ENCODE assay signal across 7 mouse cellular contexts in the genomic region with DNA sequence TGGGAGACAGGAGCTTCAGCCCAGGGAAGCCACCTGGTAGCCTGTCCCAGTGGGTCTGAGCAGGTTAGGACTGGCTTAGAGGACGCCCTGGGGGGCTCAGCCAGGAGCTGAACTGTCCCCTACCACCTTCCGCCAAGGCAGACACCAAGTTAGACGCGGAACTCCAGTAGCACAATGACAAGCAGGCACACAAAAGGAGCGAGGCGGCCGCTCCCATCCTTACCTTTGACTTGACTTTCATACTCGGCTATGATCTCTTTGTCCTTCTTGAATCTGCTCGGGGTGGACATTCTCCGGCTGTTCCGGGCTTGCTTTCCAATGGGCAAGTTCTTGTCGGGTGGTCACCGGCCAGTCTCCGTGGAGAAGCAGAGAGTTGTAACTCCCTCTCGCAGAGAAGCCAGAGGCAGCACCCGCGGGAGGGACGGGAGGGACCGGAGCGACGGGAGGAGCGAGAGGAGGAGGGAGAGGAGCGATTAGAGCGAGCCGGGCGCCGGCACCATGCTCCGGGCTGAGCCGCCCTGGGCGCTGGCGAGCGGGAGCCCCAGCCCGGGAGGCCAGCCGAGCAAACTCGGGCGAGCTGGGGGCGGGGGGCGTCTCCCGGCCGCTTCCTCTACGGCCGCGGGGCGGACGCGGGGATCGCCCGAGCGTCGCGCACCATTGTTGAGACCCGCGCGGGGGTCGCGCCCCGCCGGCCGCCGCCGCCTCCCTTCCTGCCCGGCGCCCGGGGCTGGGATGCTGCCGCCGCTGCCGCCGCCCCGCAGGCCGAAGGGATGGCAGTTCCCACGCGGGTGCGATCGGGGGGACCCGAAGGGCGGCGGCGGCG. TPM values are rescaled to one million over a fixed set of nuclear protein-coding genes. Genes with fewer than 3 reads are reported as not detected.
DNase-seq lines count a peak whose midpoint lies in the region; ATAC-seq lines count a peak whose summit lies in the region.

Gene Srgap1, minus strand, starts transcription at position 412 of the 823 bp plus-strand sequence.

- intact Hi-C loops in gastrocnemius, postnatal 14 days (cut with DNase I; ENCODE audit: low total_unique reads) = no loop called here
- intact Hi-C loops in left cerebral cortex, postnatal 36 days (cut with DNase I) = loop anchor here (5.0 kb wide), 1 partner anchor 210 kb away; no protein-coding TSS in a partner anchor

- DNase-seq in adrenal gland, adult 18-20 months (ENCODE audit: low spot score in 2 of 2) = peak; percentile 48 to 50
- DNase-seq in cerebellum, postnatal 4 days (ENCODE audit: low spot score in 2 of 2) = peak; percentile 45 to 47
- DNase-seq in gastrocnemius, postnatal 14 days = peak; percentile 61
- peak; percentile 36 for DNase-seq in induced T-regulatory cell, adult 2 months (ENCODE audit: low read depth)
- peak; percentile 35 to 37 for DNase-seq in left cerebral cortex, postnatal 36 days (ENCODE audit: low spot score in 2 of 2)
- DNase-seq in right cerebral cortex, postnatal 4 days = peak; percentile 67

- ATAC-seq in megakaryocyte-erythroid progenitor cell, adult 5-6 weeks (replicated peaks; ENCODE audit: low FRiP score, low TSS enrichment, poor library complexity, severe bottlenecking) = peak; percentile 60

RNA-seq across cellular contexts. Expression of gene Srgap1, which starts in this region (rescaled TPM):
- total RNA-seq in adrenal gland, adult 18-20 months (2021) = 1 to 10 TPM; 1.3 to 1.5 TPM
- 1 to 10 TPM; 2.3 to 3.0 TPM for total RNA-seq in gastrocnemius, postnatal 14 days (2021)
- total RNA-seq in left cerebral cortex, postnatal 36 days (2021) = 10 to 100 TPM in 1 of 2 experiments, 1 to 10 TPM in 1; 7.7 to 11.1 TPM
- total RNA-seq in megakaryocyte-erythroid progenitor cell, adult 5-6 weeks (2014; fragmentation: Nextera tagmentation) = 0.07 and 0.84 TPM in 2 replicates
- not detected in 2 replicates for total RNA-seq in megakaryocyte-erythroid progenitor cell, adult 5-6 weeks (2017)

Comparison
In these comparisons a context has a peak if more than half of its experiments do, and no peak if none do; other contexts are left out.
1. Peak in every context shown above with its lines: DNase-seq and ATAC-seq.
2. Peak in ATAC-seq in megakaryocyte-erythroid progenitor cell, adult 5-6 weeks; RNA of the gene not detected or under 1 TPM.